Mouse (Mus musculus) liver, adult 2 months (tissue): ENCODE measurements around the gene Nkain2.

Experiments used
- CTCF ChIP-seq: fragments of 200-500 bp; IDR thresholded peaks from 2 replicates; pipeline ENCODE4 v1.5.1; 2011; ENCODE audit warnings: low read depth, low read length, control low read depth
- POLR2A ChIP-seq: fragments of 200-500 bp; IDR thresholded peaks from 2 replicates; pipeline ENCODE4 v1.6.1; 2011; ENCODE audit warnings: low read length, control low read depth; ENCODE audit not compliant: insufficient read depth; ENCODE audit errors: extremely low read depth

- no peak for TF ChIP-seq CTCF
- TF ChIP-seq POLR2A, result no peak
Observed at GRCm38 (mm10) chr10:32301024-32301597, 589.2 kb downstream of the Nkain2 start.
